Mouse (Mus musculus) myocyte (in vitro differentiated cells): Measurements from ENCODE around the gene 0610040J01Rik.

Experiments
- CEBPB ChIP-seq: IDR thresholded peaks from 2 replicates; pipeline ENCODE4 v1.6.1; 2011; ENCODE audit warnings: mild to moderate bottlenecking, moderate library complexity; ENCODE audit not compliant: poor library complexity, insufficient read depth, severe bottlenecking
- E2F4 ChIP-seq: IDR thresholded peaks from one replicate; pipeline ENCODE4 v1.6.1; 2011; ENCODE audit warnings: mild to moderate bottlenecking, control low read depth, moderate library complexity; ENCODE audit not compliant: insufficient read depth
- MAX ChIP-seq: IDR thresholded peaks from one replicate; pipeline ENCODE4 v1.6.1; 2011; ENCODE audit warnings: low read depth, mild to moderate bottlenecking, control low read depth
- MYOG ChIP-seq, 3 experiments: IDR thresholded peaks; one replicate each; pipeline ENCODE4 v1.6.1; 2011; ENCODE audit warnings: control low read depth in 2 of 3, low read depth in 2 of 3, mild to moderate bottlenecking in 2 of 3; ENCODE audit not compliant: insufficient read length in 2 of 3, control insufficient read depth in 1 of 3, insufficient read depth in 1 of 3
- POLR2A ChIP-seq: IDR thresholded peaks from one replicate; pipeline ENCODE4 v1.6.1; 2011; ENCODE audit warnings: low read depth, mild to moderate bottlenecking, control low read depth, moderate library complexity; ENCODE audit not compliant: insufficient read length
- POLR2AphosphoS2 ChIP-seq: IDR thresholded peaks from one replicate; pipeline ENCODE4 v1.6.1; 2011; ENCODE audit warnings: low read depth, control low read depth; ENCODE audit not compliant: insufficient read length
- TCF12 ChIP-seq: IDR thresholded peaks from one replicate; pipeline ENCODE4 v1.6.1; 2011; ENCODE audit warnings: mild to moderate bottlenecking, control low read depth; ENCODE audit not compliant: poor library complexity, insufficient read depth, severe bottlenecking

- TF ChIP-seq POLR2A (no peak), TCF12 (no peak), CEBPB (no peak), MAX (no peak), MYOG (IDR thresholded peaks at IDR 0.05; ENCODE audit: control insufficient read depth in 1 of 3, insufficient read depth in 1 of 3, insufficient read length in 2 of 3, low read depth in 2 of 3) (no peak), POLR2AphosphoS2 (no peak), E2F4 (no peak)
Measured at GRCm38 (mm10) chr5:63935581-63935980, 123.4 kb downstream of the 0610040J01Rik start.
